Mouse (Mus musculus): ENCODE measurements around the gene Mroh2a.

Mroh2a gene

DNA sequence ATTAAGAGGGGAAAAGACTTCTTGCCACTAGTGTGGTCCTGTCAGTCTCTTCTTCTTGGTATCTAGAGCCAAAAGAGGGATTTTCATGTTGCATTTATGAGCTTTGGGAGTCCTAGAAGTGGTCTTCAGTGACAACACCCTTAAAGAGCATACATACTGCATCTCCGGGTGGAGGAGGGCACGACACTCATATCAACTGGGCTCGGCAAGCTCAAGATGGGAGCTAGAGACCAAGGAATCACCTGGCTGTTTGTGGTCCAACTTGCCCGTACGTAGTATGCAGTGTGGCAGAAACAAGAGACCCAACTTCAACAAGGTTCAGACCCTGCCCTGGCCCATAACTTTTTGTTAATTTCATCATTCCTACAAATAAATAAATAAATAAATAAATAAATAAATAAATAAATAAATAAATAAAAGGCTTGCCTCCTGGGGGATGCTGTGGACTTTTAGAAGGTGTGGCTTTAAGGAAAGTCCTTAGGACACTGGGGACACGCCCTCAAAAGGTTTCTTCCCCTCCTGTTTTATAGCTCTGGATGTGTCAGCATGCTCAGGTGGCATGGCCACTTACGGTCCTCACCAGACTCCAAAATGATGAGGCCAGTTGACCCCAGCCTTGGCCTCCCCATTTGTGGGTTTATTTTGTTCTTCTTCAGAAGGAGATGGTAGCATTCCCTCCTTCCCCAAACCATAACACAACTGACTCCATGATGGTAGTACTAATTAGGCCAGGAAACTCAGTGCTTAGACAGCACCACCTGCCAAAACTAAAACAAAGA lies 70.9 kb downstream of the Mroh2a start:
- DNase-seq = no peak

- DNase-seq = no peak
These were observed 72.1 kb downstream of the Mroh2a start for GRCm38 (mm10) chr1:88298686-88299528.

DNA sequence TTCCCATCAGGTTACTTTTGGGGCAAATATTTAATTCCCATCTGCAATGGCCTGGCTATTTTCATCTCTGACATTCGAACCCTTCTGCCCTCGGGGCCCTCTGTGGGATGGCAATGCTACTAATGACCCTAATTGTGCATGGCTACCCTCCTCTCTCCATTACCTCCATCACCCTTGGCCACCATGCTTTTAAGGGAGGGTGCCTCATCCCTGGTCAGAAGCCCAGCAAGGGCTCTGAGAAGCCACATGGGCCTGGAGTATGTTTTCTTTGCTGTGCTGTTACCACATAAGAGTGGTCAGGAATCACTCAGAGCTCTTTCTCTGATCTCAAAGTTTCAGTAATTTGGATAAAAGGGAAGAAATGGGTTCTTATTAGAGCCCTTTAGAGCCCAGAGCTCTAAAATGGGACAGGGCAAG lies 72.8 kb downstream of the Mroh2a start:
- no peak for DNase-seq

GRCm38 (mm10) chr1:88300301-88301050 lies 73.7 kb downstream of the Mroh2a start:
- no peak for DNase-seq

- no peak for DNase-seq
These were observed 74.6 kb downstream of the Mroh2a start for GRCm38 (mm10) chr1:88301121-88302014.

- no peak for DNase-seq
These were observed 75.4 kb downstream of the Mroh2a start for GRCm38 (mm10) chr1:88302057-88302740.

GRCm38 (mm10) chr1:88303762-88304161 lies 77.0 kb downstream of the Mroh2a start:
- DNase-seq = no peak

- DNase-seq = no peak
These were observed 77.6 kb downstream of the Mroh2a start for GRCm38 (mm10) chr1:88304261-88304985.

DNA sequence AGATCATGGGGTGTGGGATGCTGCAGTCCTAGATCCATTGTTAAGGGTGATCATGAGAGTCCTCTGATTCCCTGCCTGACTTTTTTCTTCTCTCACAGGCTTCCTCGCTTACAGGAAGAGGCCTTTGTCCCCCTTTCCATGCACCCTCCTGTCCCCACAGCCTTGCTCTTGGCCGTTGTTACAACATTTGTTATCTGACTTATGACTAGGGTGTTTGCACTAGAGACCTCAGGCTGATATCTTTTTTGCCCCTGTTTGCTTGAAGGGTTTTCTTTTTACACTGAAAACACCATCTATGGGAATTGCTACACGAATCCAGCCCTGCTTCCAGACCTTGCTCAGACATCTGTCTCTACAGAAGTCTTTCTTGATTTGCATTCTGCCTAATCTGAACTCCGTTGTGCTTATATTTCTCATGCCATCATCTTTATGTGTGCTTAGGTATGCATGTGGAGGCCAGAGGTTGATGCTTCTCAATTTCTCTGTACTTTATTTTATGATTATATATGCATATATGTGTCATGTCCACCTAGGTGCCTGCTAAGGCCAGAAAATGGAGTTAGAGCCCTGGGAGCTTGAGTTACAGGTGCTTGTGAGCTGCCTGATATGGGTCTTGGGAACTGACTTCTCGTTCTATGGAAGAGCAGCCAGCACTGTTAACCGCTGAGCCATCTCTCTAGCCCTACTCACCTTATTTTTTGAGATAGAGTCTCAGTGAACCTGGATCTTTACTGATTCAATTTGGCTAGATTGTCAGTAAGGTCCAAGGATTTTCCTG lies 78.4 kb downstream of the Mroh2a start:
- no peak for DNase-seq

DNA sequence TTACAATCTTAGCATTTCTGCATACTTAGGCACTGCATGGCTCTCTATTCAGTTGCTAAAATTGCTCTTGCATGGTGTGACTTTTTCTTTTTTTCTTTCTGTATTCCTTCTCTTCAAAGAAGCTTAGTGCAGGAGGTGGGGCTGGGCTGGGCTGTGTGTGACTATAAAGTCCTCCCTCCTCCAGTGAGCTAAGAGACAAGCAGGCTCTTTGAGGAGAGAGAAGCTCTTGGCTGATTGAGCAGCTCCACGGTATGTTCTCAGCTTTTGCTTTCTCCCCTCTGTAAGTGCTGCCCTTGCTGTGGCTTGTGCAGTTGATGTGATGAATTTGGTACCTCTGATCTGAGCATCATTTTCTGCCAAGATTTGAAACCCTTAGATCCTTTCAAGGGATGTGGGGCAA lies 79.8 kb downstream of the Mroh2a start:
- DNase-seq = no peak

DNA sequence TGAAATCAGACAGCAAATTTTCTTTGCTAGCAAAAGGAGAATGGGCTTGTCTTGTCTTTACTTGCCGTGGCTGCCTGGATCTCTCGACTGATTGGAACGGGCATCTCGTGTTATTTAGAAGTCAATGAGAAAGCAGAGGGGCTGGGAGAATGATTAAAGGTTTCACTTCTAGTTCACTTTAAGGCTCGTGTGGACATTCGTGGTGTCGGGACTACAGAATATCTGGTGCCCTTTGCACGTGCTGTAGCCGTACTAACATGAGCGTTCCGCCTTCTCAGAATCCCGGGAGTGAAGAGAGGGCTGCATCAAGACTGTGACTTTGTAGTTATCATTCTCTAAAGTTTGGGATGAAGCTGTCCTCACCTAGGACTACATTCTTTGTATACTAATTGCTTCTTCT lies 80.4 kb downstream of the Mroh2a start:
- no peak for DNase-seq

- no peak for DNase-seq
These were observed 82.2 kb downstream of the Mroh2a start for GRCm38 (mm10) chr1:88309020-88309419.

DNA sequence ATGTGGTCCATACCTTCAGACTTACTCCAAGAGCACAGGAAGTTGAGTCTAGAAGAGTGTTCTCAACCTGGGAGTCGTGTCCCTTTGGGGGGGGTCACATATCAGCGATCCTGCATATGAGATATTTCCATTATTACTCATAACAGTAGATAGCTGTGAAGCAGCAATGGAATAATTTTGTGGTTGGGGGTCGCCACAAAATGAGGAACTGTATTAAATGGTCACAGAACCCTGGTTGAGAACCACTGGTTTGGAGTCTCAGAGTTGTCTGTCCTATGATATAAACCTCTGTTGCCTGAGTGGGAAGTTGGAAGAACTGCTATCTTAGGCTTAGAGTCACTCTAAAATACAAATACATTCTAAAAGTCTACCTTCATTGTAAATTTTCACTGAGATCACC lies 83.1 kb downstream of the Mroh2a start:
- no peak for DNase-seq

DNA sequence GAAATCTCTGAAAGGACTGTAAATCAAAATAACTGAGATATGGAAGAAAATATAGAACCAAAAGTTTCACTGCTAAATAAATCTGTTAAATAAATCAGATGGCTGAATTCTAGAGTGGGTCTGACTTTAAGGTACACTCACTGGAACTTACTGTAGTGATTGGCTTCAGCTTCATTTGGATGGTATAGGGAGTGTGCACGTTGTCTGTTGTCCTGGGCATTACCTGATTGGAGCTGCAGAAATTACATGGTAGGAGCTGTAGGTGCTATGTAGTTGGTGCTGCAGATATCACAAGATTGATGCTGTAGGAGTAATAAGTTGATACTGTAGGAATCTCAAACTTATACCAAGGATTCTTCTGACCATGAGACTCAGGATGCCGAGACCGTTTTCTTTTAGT lies 83.6 kb downstream of the Mroh2a start:
- no peak for DNase-seq

All from thymus, postnatal 14 days (tissue).